Mouse (Mus musculus) thymus, postnatal 25 days (tissue): ENCODE measurements around the gene Tas2r130.
"Not testable (repeated sequence)": the region's sequence is repeated elsewhere in the genome, so short reads cannot be mapped to it uniquely, and the experiment has no call there.

ENCODE experiments used
- DNase-seq: peaks from one replicate; pipeline ENCODE4 v3.0.0; 2022

The Tas2r130 gene

GRCm38 (mm10) chr6:131630812-131631211 lies at the start of gene Tas2r130:
Gene Tas2r130 (minus strand): TSS chr6:131630912.
- DNase-seq = no peak

- no peak for DNase-seq
Measured at GRCm38 (mm10) chr6:131678786-131679185, 48.1 kb upstream of the Tas2r130 start, which contains the start of gene Tas2r106. Gene Tas2r106 (minus strand): TSS chr6:131678886.

- no peak for DNase-seq
Measured at GRCm38 (mm10) chr6:131660049-131660448, 29.3 kb upstream of the Tas2r130 start, which contains the start of gene Tas2r107. Gene Tas2r107 (minus strand): TSS chr6:131660149.

GRCm38 (mm10) chr6:131609956-131610355 lies 20.8 kb downstream of the Tas2r130 start:
- not testable (repeated sequence) for DNase-seq

- no peak for DNase-seq
Measured at GRCm38 (mm10) chr6:131604821-131605220, 25.9 kb downstream of the Tas2r130 start.
